Comparison of ENCODE assay signal across 11 mouse cellular contexts in the genomic region with DNA sequence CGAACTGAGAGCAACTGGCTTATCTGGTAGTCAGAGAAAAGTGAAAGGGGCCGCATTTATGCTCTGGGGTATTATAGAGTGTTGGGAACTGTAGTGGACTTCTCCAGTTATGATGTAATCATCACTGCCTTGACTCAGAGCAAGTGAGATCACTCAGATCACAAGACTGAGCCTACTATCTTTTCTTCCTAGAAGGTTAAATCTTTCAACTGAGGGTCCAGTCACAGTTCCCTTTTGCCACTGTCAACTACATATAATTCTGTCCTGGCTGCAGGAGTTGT.
"Had no signal": no experiment of that assay in that cellular context is flagged by ENCODE, and none has a peak within 500 bp of the region (broad histone marks: within the 10 kb centered on the region; RNA-seq: fewer than 3 reads in every experiment).

No protein-coding gene starts in this region.

- H3K9ac ChIP-seq: liver, embryonic 15.5 days; midbrain, embryonic 15.5 days; neural tube, embryonic 12.5 days had no signal

- H3K4me3 ChIP-seq: limb, embryonic 10.5 days; liver, embryonic 15.5 days; midbrain, embryonic 10.5 days; midbrain, embryonic 15.5 days; neural tube, embryonic 12.5 days had no signal

- H3K4me1 ChIP-seq: liver, embryonic 15.5 days; midbrain, embryonic 15.5 days; neural tube, embryonic 12.5 days had no signal

- H3K36me3 ChIP-seq: limb, embryonic 10.5 days; liver, embryonic 15.5 days; midbrain, embryonic 10.5 days; midbrain, embryonic 15.5 days; neural tube, embryonic 12.5 days had no signal

- H3K9me3 ChIP-seq: limb, embryonic 10.5 days; liver, embryonic 15.5 days; midbrain, embryonic 10.5 days; midbrain, embryonic 15.5 days; neural tube, embryonic 12.5 days had no signal

- H3K27me3 ChIP-seq: liver, embryonic 15.5 days; midbrain, embryonic 15.5 days; neural tube, embryonic 12.5 days had no signal

- H3K27ac ChIP-seq: limb, embryonic 10.5 days; liver, embryonic 15.5 days; midbrain, embryonic 10.5 days; midbrain, embryonic 15.5 days; neural tube, embryonic 12.5 days had no signal

- ATAC-seq: midbrain, embryonic 15.5 days had no signal

- H3K4me2 ChIP-seq: liver, embryonic 11.5 days; liver, embryonic 15.5 days; midbrain, embryonic 15.5 days; neural tube, embryonic 12.5 days had no signal

- DNase-seq: kidney, adult 18-20 months; kidney, postnatal 10 days; lung, postnatal 10 days; spleen, adult 18-20 months; thymus, postnatal 36 days had no signal
